Mouse (Mus musculus): ENCODE results near the gene Scarb2. TPM values are rescaled to one million over a fixed set of nuclear protein-coding genes. Genes with fewer than 3 reads are reported as not detected.

Gene Scarb2
- polyA plus RNA-seq, 1 experiment from 2014 or later, result 18.8 TPM

DNA sequence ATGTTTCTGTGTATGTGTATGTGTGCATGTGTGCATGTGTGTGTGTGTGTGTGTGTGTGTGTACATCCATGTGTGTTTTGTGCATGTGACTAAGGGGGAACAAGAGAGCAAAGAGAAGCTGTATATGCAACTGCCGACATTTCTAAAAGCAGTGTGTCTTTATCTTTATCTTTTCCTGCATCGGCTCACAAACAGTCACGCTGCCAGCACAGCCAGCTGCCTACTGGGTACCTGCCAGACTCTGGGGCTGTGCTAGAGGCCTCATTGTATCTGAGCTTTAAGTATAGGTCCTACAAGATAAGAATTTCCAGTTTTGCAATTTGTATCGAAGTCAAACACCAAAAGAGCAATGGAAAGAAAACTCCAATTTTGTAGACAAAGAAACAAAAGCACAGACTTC lies 17.1 kb downstream of the Scarb2 start:
- peak; percentile 45; the same call in 1 of the 2 replicates for ATAC-seq (ENCODE audit: low read depth)
- H3K27ac ChIP-seq (replicated peaks), result 0 out of 2 replicates have a peak overlapping the region, but pooled peaks have one; percentile 13
- H3K36me3 ChIP-seq, result peaks cover 27% of the 10 kb centered on the region
- H3K4me2 ChIP-seq, result no peak overlapping the region
- H3K9me3 ChIP-seq, result no peaks in the 10 kb centered on the region
- H3K4me3 ChIP-seq, result no peak overlapping the region
- 0 out of 2 replicates have a peak overlapping the region, but pooled peaks have one; percentile 17 for H3K9ac ChIP-seq
- H3K27me3 ChIP-seq, result no peaks in the 10 kb centered on the region
- H3K4me1 ChIP-seq (replicated peaks), result peaks cover 31% of the 10 kb centered on the region
- WGBS, result 68% methylated on average over 4 of the region's 4 CpGs

DNA sequence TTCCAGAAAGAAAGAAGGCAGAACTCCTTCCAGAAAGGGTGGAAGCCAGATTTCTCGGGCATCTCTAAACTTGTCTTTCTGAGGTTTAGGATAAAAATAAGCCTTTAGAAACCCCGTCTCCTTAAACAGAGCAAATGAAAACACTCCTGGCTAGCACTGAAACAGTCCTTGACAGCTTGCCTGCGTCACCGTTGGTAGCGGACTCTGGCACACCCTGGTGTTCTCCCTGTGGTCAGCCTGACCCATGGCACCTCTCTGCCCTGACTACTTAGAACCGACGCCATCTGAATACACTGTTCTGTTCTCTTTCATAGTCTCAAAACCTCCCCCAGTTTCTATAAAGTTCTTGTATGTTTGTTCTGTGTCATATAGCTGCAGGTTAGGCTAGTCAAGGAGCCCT lies 17.7 kb downstream of the Scarb2 start:
- H3K9me3 ChIP-seq, result 0 out of 2 replicates have a peak, but pooled peaks cover 4% of the 10 kb centered on the region
- H3K27ac ChIP-seq (replicated peaks), result 0 out of 2 replicates have a peak overlapping the region, but pooled peaks have one; percentile 13
- no peak overlapping the region for H3K4me2 ChIP-seq
- WGBS, result 78% methylated on average over 7 of the region's 7 CpGs
- H3K9ac ChIP-seq, result 0 out of 2 replicates have a peak overlapping the region, but pooled peaks have one; percentile 17
- H3K4me3 ChIP-seq, result no peak overlapping the region
- no peak for ATAC-seq (ENCODE audit: low read depth)
- peaks cover 32% of the 10 kb centered on the region for H3K36me3 ChIP-seq
- H3K27me3 ChIP-seq, result no peaks in the 10 kb centered on the region
- H3K4me1 ChIP-seq (replicated peaks), result peaks cover 31% of the 10 kb centered on the region

DNA sequence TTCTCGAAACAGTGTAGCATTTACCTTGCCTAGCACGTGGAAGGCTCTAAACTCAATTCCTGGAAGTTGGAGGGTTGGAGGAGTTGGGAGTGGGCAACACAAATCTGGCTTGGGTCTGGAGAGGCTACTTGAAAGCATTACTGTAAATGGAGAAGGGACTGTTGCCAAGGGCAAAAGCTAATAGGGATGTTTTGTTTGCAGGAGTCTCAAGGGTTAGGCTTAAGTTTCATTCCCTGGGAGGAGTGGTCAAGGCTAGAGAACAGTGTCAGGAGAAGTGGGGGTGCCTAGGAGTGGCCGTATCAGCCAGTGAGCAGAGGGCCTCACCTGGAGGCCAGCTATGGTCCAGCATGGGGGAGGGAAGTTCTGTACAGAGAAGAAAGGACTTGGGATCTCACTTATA lies 18.2 kb downstream of the Scarb2 start:
- Histone ChIP-seq H3K9me3 (0 out of 2 replicates have a peak, but pooled peaks cover 7% of the 10 kb centered on the region), H3K27me3 (no peaks in the 10 kb centered on the region)

DNA sequence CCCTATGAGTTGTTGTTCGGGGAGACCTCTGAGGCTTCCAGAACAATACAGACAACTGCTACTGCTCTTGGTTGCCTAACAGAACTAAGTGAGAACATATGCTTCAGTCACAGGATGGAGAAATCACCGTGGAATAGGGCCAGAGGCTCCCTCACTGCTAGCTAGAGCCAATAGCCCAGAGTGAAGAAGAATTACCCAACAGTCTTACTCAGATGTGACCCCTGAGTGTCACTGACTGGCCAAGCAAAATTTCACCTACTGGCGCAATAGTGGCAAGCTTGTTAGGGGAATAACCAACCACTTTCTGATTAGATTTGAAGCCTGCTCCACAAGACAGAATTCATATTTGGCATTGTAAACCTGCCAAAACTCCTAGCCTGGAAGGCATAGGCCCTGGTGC lies 19.9 kb downstream of the Scarb2 start:
- Histone ChIP-seq H3K9ac (no peak overlapping the region), H3K4me2 (no peak overlapping the region), H3K36me3 (peaks cover 52% of the 10 kb centered on the region), H3K4me3 (no peak overlapping the region), H3K4me1 (replicated peaks) (peaks cover 24% of the 10 kb centered on the region), H3K27ac (replicated peaks) (no peak overlapping the region), H3K9me3 (0 out of 2 replicates have a peak, but pooled peaks cover 7% of the 10 kb centered on the region), H3K27me3 (no peaks in the 10 kb centered on the region)
- no peak for ATAC-seq (ENCODE audit: low read depth)
- 96% methylated on average over 3 of the region's 3 CpGs for WGBS

More for the DNA sequence above, 18.2 kb downstream of the Scarb2 start:
- Histone ChIP-seq H3K4me3 (no peak overlapping the region), H3K27ac (replicated peaks) (no peak overlapping the region), H3K36me3 (peaks cover 38% of the 10 kb centered on the region), H3K4me2 (no peak overlapping the region), H3K9ac (no peak overlapping the region), H3K4me1 (replicated peaks) (peaks cover 26% of the 10 kb centered on the region)
- 85% methylated on average over 3 of the region's 3 CpGs for WGBS
- no peak for ATAC-seq (ENCODE audit: low read depth)

DNA sequence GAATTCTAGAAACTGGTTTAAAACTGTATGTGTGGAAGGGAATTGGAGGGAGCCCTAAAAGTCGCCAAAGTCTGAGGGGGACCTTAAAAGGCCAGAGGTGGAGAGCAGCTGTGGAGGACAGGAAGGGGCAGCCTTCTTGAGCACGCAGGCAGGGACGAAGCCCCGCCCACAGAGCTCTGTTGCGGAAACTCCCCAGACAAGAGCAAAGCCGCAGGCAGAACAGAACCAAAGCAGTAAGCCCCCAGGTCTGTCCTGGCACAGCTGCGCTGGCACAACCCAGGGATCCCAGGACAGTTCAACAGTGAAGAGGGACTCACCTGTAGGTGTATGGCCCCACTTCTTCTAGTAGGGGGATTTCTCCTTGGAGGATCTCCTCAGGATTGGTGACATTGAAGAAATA lies 21.8 kb downstream of the Scarb2 start:
- H3K4me2 ChIP-seq, result no peak overlapping the region
- 0 out of 2 replicates have a peak, but pooled peaks cover 7% of the 10 kb centered on the region for H3K9me3 ChIP-seq
- no peak overlapping the region for H3K27ac ChIP-seq (replicated peaks)
- H3K27me3 ChIP-seq, result no peaks in the 10 kb centered on the region
- no peak overlapping the region for H3K9ac ChIP-seq
- H3K4me1 ChIP-seq (replicated peaks), result peaks cover 16% of the 10 kb centered on the region
- WGBS, result 73% methylated on average over 7 of the region's 7 CpGs
- H3K4me3 ChIP-seq, result no peak overlapping the region
- ATAC-seq (ENCODE audit: low read depth), result no peak
- H3K36me3 ChIP-seq, result peaks cover 52% of the 10 kb centered on the region

DNA sequence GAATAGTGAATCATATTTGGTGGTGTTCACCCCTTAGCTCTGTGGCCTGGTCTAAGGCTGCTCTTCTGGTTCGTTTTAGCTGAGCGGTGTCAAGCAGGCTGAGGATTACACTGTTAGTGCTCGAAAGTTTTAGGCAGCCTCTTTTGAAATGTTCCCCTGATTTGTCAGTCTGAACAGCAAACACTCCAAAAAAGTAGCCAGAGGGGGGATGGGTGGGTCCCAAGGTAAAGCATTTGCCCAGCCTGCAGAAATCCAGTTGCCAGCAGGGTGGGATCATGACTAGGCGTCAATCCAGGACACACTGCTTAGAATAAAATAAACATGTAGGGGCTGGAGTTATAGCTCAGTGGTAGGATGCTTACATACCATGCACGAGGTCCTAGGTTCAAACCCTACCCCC lies 33.8 kb downstream of the Scarb2 start:
- Histone ChIP-seq H3K4me1 (replicated peaks) (no peaks in the 10 kb centered on the region), H3K27me3 (no peaks in the 10 kb centered on the region), H3K27ac (replicated peaks) (no peak overlapping the region), H3K4me2 (no peak overlapping the region), H3K9ac (no peak overlapping the region), H3K36me3 (peaks cover 30% of the 10 kb centered on the region), H3K9me3 (no peaks in the 10 kb centered on the region), H3K4me3 (no peak overlapping the region)
- no peak for ATAC-seq (ENCODE audit: low read depth)
- WGBS, result 92% methylated on average over 5 of the region's 5 CpGs

DNA sequence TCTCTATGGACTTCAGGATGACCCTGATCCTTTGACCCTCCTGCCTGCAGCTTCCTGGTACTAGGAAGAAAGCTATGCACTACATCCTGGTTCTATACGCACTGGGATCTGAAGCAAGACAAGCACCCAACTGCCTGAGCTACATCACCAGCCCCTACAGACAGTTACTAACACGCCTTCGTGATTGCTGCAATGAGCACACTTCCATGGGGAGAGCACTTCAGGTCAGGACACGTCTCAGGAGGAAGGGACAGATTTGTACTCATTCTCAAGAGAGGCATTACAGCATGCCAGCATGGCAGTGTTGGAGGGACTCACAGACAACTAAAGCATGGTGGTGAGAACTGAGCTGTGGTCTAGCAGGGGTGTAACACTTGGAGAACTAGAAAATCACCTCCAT lies 35.1 kb downstream of the Scarb2 start:
- Histone ChIP-seq H3K4me3 (no peak overlapping the region), H3K9me3 (no peaks in the 10 kb centered on the region), H3K4me1 (replicated peaks) (no peaks in the 10 kb centered on the region), H3K36me3 (peaks cover 30% of the 10 kb centered on the region), H3K27me3 (no peaks in the 10 kb centered on the region), H3K27ac (replicated peaks) (no peak overlapping the region), H3K9ac (no peak overlapping the region), H3K4me2 (no peak overlapping the region)
- no peak for ATAC-seq (ENCODE audit: low read depth)
- 92% methylated on average over 4 of the region's 4 CpGs for WGBS

DNA sequence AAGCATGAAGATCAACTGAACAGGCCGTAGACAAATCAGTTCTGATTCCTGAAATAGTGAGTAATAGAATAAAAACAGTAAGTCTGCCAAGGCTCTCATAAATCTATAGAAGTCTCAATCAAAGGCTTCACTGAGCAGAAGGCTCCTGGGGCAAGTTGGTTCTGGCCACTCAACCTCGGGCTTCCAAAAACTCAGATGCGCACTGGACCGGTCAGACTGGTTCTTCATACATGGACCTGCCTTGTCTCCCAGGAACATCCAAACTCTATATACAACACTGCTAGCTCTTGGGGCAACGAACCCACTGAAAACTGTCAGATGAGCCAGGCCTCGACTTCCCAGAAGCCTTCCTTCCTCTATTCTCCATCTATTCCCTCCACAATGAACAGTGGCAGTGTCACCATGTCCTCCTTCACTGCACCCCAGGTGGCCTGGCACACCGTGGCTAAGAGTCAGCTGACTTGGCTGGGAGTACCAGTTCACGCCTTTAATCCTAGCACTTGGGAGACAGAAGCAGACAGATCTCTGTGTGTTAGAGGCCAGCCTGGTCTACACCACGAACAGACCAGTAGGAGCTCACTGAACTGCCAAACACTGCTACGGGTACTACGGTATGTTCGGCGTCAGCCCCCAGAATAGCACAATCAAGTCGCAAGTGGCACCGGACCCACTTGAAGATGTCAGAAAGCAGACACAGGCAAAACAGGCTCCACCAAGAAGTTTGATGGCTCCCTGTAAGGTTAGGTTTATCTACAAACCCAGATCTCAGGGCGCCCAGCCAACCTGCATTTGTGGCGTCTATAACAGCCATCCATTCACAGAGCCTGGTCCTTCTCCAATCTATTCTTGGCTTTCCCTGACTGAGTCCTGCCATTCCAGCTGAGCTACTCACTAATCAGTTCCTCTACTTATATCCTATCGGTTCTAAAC lies 37.2 kb downstream of the Scarb2 start:
- ATAC-seq (ENCODE audit: low read depth), result no peak

DNA sequence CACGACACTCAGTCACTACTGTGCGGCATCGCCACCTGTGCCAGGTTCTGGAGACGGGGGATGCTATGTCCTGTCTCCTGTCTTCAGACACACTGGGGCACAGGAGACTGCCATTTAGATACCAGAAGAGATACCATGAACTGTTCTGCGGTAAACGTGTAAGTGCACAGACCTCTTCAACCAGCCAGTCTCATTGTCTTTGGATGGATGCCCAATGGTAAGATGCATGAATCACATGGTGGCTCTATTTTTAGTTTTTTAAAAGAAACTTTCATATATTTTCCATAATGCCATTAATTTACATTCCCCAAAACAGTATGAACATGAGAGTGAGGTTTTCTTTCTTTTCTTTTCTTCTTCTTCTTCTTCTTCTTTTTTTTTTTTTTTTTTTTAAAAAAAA lies 38.4 kb downstream of the Scarb2 start:
- Histone ChIP-seq H3K36me3 (peaks cover 22% of the 10 kb centered on the region), H3K4me2 (no peak overlapping the region), H3K9me3 (no peaks in the 10 kb centered on the region), H3K27me3 (no peaks in the 10 kb centered on the region), H3K27ac (replicated peaks) (no peak overlapping the region), H3K4me1 (replicated peaks) (no peaks in the 10 kb centered on the region), H3K9ac (no peak overlapping the region), H3K4me3 (no peak overlapping the region)
- ATAC-seq (ENCODE audit: low read depth), result no peak
- WGBS, result 93% methylated on average over 6 of the region's 6 CpGs

More for the DNA sequence above, 37.2 kb downstream of the Scarb2 start:
- no peak overlapping the region for H3K4me3 ChIP-seq
- no peaks in the 10 kb centered on the region for H3K27me3 ChIP-seq
- no peaks in the 10 kb centered on the region for H3K9me3 ChIP-seq
- WGBS, result 91% methylated on average over 18 of the region's 18 CpGs
- H3K4me1 ChIP-seq (replicated peaks), result no peaks in the 10 kb centered on the region
- H3K4me2 ChIP-seq, result no peak overlapping the region
- no peak overlapping the region for H3K27ac ChIP-seq (replicated peaks)
- peaks cover 22% of the 10 kb centered on the region for H3K36me3 ChIP-seq
- H3K9ac ChIP-seq, result no peak overlapping the region

DNA sequence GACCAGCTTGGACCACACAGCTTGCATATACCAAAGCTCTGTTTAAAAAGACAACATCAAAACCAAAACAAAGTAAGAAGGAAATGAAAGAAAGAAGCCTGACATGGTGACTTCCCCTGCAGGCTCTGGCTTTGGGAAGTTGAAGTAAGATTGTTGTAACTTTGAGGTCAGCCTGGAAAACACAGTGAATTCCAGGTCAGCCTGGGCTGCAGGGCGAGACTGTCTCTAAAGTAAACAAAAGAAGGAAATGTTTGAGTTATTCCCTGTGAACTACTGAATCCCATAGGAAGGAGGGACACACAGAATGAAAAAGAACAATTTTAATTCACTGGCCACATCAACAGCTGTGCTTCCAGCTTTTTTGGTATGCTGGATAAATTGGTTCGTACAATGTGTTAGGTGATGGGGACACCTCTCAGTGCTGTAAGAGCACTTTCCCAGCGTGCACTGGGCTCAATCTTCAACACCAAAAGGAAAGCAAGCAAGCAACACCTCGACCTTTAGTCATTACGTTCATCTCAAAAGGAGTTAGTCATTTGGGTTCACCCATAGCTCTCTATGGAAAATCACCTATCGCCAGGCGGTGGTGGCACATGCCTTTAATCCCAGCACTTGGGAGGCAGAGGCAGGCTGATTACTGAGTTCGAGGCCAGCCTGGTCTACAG lies 39.4 kb downstream of the Scarb2 start:
- no peak for ATAC-seq (ENCODE audit: low read depth)
- Histone ChIP-seq H3K27ac (replicated peaks) (no peak overlapping the region), H3K9ac (no peak overlapping the region), H3K4me3 (no peak overlapping the region), H3K36me3 (peaks cover 15% of the 10 kb centered on the region), H3K9me3 (no peaks in the 10 kb centered on the region), H3K27me3 (no peaks in the 10 kb centered on the region), H3K4me2 (no peak overlapping the region), H3K4me1 (replicated peaks) (no peaks in the 10 kb centered on the region)
- WGBS, result 83% methylated on average over 8 of the region's 8 CpGs

DNA sequence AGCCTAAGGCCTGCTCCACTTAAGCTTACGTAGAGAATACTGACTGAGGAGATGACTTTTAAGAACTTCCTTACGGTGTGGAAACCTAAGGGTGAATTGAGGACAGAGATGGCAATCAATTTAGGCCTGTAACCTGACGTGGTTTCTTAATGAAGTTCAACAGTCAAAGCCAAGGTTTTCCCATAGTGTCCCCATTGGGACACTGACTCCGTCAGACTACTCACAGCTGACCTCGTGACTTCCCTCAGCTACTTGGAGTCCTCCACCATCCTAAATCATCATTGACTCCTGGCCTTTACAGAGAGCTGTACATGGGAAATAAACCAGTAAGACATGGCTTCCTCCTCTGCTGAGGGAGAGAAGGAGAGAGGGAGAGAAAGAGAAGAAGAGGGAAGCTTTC lies 41.1 kb downstream of the Scarb2 start:
- ATAC-seq (ENCODE audit: low read depth), result no peak
- Histone ChIP-seq H3K9ac (no peak overlapping the region), H3K4me3 (no peak overlapping the region), H3K4me2 (no peak overlapping the region), H3K4me1 (replicated peaks) (no peaks in the 10 kb centered on the region), H3K9me3 (no peaks in the 10 kb centered on the region), H3K36me3 (peaks cover 12% of the 10 kb centered on the region), H3K27ac (replicated peaks) (no peak overlapping the region), H3K27me3 (no peaks in the 10 kb centered on the region)
- WGBS, result 80% methylated on average over 5 of the region's 5 CpGs

DNA sequence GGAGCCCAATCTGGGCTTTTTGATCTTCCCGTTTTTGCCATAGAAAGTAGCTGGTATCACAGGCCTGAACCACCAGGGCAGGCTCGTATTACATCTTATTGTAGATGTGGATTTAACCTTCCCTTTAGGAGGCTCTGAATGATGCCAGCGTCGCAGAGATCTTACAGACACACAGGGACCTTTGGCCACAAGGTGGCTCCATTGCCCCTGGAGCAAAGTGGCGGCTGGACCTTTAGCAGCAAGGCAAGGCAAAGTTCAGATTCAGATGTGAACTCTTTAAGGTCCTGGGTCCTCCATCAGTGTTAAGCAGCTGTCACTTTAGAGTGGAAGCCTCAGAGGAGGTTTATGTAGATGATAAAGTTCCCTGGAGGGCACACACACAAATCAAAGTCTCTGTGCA lies 45.3 kb downstream of the Scarb2 start:
- no peak overlapping the region for H3K27ac ChIP-seq (replicated peaks)
- no peaks in the 10 kb centered on the region for H3K27me3 ChIP-seq
- H3K36me3 ChIP-seq, result peaks cover 29% of the 10 kb centered on the region
- no peak for ATAC-seq (ENCODE audit: low read depth)
- H3K9me3 ChIP-seq, result no peaks in the 10 kb centered on the region
- no peaks in the 10 kb centered on the region for H3K4me1 ChIP-seq (replicated peaks)
- no peak overlapping the region for H3K4me3 ChIP-seq
- no peak overlapping the region for H3K9ac ChIP-seq
- WGBS, result 20% methylated on average over 5 of the region's 5 CpGs
- H3K4me2 ChIP-seq, result no peak overlapping the region

Measured in neural tube, embryonic 13.5 days (tissue).